Mouse (Mus musculus): ENCODE measurements at regions not wholly inside any gene's neighbourhood (a gene's known extent, or its start where the extent isn't known, plus 50 kb on each side); places are given as distances from the start of the nearest gene placed in this dataset.
A peak's percentile ranks its signal among the peaks of the same experiment; 100 is the strongest.
"Not testable (repeated sequence)": the region's sequence is repeated elsewhere in the genome, so short reads cannot be mapped to it uniquely, and the experiment has no call there.

DNA sequence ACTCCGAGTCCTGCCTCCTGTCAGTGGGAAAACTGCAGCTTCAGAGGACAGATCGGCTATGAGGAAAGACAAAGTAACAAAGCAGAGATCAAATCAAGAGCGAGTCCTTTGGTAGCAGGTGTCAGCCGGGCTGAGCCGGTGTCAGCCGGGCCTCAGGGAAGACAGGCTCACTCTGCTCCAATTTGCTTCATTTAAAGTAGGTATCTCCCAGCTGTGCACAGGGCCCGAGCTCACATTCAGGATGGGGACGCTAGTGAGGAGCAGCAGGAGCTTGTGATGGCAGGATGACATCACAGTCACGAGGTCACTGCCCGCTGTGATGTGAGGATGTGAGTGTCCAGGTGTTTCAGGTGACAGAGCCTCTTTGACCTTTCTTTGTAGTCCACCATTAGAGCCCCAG is 137.8 kb upstream of the Sfswap start:
- 84% methylated on average over 10 of the region's 10 CpGs for WGBS
- no peak for ATAC-seq (ENCODE audit: insufficient number of reproducible peaks, low FRiP score, low TSS enrichment, low read depth)
- no peak for DNase-seq (ENCODE audit: low spot score)
- Histone ChIP-seq H3K27me3 (ENCODE audit: control insufficient read depth, insufficient read depth, low read length) (no peaks in the 10 kb centered on the region), H3K4me2 (ENCODE audit: low read depth, severe bottlenecking) (no peak overlapping the region), H3K9me3 (ENCODE audit: control insufficient read depth, low read length) (no peaks in the 10 kb centered on the region), H3K4me3 (ENCODE audit: low read depth, low read length) (no peak overlapping the region), H3K27ac (replicated peaks; ENCODE audit: low read depth, low read length) (no peak overlapping the region), H3K9ac (ENCODE audit: low read length) (no peak overlapping the region), H3K36me3 (ENCODE audit: control insufficient read depth, insufficient read depth, low read length) (no peaks in the 10 kb centered on the region), H3K4me1 (ENCODE audit: control insufficient read depth, insufficient read depth, low read length) (no peaks in the 10 kb centered on the region)

DNA sequence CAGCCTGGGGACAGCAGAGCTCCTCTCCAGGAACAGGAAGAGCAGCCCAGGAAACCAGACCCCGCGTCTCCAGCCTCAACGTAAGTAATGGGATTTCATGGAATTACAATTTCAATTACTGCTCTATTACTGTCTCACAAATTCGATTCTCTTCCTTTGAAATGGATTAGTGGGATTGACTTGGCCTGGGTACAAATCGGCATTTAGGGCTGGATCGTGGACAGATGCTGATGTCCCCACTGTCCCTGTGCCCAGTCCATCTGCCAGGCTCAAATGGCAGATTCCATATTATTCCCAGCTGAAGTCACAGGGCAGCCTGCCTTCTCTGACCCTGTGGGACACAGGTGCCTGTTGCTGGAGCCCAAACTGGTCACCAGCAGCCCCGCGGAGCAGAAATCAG is 136.0 kb upstream of the Sfswap start:
- Histone ChIP-seq H3K4me1 (ENCODE audit: control insufficient read depth, insufficient read depth, low read length) (no peaks in the 10 kb centered on the region), H3K4me2 (ENCODE audit: low read depth, severe bottlenecking) (no peak overlapping the region), H3K4me3 (ENCODE audit: low read depth, low read length) (no peak overlapping the region), H3K27ac (replicated peaks; ENCODE audit: low read depth, low read length) (no peak overlapping the region), H3K36me3 (ENCODE audit: control insufficient read depth, insufficient read depth, low read length) (no peaks in the 10 kb centered on the region), H3K27me3 (ENCODE audit: control insufficient read depth, insufficient read depth, low read length) (no peaks in the 10 kb centered on the region), H3K9me3 (ENCODE audit: control insufficient read depth, low read length) (no peaks in the 10 kb centered on the region), H3K9ac (ENCODE audit: low read length) (no peak overlapping the region)
- 76% methylated on average over 8 of the region's 8 CpGs for WGBS
- ATAC-seq (ENCODE audit: insufficient number of reproducible peaks, low FRiP score, low TSS enrichment, low read depth) (no peak), DNase-seq (ENCODE audit: low spot score) (no peak)

DNA sequence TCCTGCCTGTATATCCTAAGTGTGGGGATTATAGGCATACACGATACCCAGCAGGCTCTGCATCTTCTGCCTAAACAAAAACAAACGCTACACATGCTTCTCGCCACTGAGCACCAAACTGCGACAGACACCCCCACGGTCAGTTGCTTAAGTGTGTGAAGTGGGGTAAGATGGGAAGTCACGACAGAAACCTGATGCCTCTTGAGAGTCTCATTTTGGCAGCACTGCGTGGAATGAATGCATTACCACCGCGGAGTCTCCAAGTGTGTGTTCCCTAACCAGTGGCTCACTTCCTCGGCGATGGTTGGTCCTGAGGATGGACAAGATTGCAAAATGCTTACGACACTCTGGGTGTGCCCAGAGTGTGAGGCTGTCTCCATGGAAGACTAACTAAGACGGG is 133.8 kb upstream of the Sfswap start:
- H3K4me1 ChIP-seq (ENCODE audit: control insufficient read depth, insufficient read depth, low read length) = no peaks in the 10 kb centered on the region
- 83% methylated on average over 13 of the region's 13 CpGs for WGBS
- H3K4me2 ChIP-seq (ENCODE audit: low read depth, severe bottlenecking) = no peak overlapping the region
- ATAC-seq (ENCODE audit: insufficient number of reproducible peaks, low FRiP score, low TSS enrichment, low read depth) = no peak
- H3K27ac ChIP-seq (replicated peaks; ENCODE audit: low read depth, low read length) = no peak overlapping the region
- H3K9me3 ChIP-seq (ENCODE audit: control insufficient read depth, low read length) = no peaks in the 10 kb centered on the region
- no peaks in the 10 kb centered on the region for H3K27me3 ChIP-seq (ENCODE audit: control insufficient read depth, insufficient read depth, low read length)
- H3K36me3 ChIP-seq (ENCODE audit: control insufficient read depth, insufficient read depth, low read length) = no peaks in the 10 kb centered on the region
- no peak for DNase-seq (ENCODE audit: low spot score)
- no peak overlapping the region for H3K4me3 ChIP-seq (ENCODE audit: low read depth, low read length)
- H3K9ac ChIP-seq (ENCODE audit: low read length) = no peak overlapping the region

DNA sequence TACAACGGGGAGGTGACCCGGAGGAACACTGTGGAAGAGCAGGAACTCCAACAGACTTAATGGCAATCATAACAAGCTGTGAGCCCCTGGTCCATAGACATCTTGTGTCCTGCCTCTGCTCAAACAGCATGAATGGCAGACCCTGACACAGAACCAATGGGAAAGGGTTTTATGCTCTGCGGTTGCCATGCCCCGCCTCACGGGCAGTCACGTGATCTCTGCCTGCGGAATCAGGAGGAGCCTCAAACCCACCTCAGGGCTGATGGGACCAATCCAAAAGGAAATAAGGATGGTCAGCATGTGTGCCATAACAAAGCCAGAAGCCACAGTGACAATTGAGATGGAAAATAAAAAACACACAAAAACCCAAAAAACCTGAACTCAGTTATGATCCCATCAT is 120.2 kb upstream of the Sfswap start:
- no peak overlapping the region for H3K27ac ChIP-seq (replicated peaks; ENCODE audit: low read depth, low read length)
- H3K4me1 ChIP-seq (ENCODE audit: control insufficient read depth, insufficient read depth, low read length) = no peaks in the 10 kb centered on the region
- 89% methylated on average over 7 of the region's 7 CpGs for WGBS
- H3K36me3 ChIP-seq (ENCODE audit: control insufficient read depth, insufficient read depth, low read length) = no peaks in the 10 kb centered on the region
- ATAC-seq (ENCODE audit: insufficient number of reproducible peaks, low FRiP score, low TSS enrichment, low read depth) (no peak), DNase-seq (ENCODE audit: low spot score) (no peak)
- no peaks in the 10 kb centered on the region for H3K27me3 ChIP-seq (ENCODE audit: control insufficient read depth, insufficient read depth, low read length)
- no peak overlapping the region for H3K4me2 ChIP-seq (ENCODE audit: low read depth, severe bottlenecking)
- H3K4me3 ChIP-seq (ENCODE audit: low read depth, low read length) = no peak overlapping the region
- no peak overlapping the region for H3K9ac ChIP-seq (ENCODE audit: low read length)
- no peaks in the 10 kb centered on the region for H3K9me3 ChIP-seq (ENCODE audit: control insufficient read depth, low read length)

DNA sequence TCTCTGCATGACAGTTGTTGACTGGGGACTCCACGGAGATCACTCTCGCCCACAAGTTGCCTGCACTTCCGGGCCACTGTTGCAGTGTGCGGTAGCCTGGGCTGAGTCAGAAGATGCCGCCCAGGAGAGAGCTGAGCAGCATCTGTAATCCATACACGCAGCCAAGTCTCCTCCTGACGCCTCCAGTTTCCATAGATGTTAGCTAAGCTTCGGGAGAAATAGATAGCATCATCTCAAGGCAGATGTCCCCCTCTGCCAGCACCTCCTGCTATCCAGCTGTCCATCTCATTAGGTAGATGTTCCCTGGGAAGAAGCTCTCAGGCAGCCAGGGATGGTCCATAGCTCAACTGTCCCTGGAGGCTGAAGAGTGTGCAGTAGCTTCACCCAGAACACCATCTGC is 116.0 kb upstream of the Sfswap start:
- no peaks in the 10 kb centered on the region for H3K9me3 ChIP-seq (ENCODE audit: control insufficient read depth, low read length)
- H3K4me1 ChIP-seq (ENCODE audit: control insufficient read depth, insufficient read depth, low read length) = peaks cover 2% of the 10 kb centered on the region; the same call in 1 of the 2 replicates
- no peak overlapping the region for H3K27ac ChIP-seq (replicated peaks; ENCODE audit: low read depth, low read length)
- ATAC-seq (ENCODE audit: insufficient number of reproducible peaks, low FRiP score, low TSS enrichment, low read depth) (no peak), DNase-seq (ENCODE audit: low spot score) (no peak)
- no peaks in the 10 kb centered on the region for H3K36me3 ChIP-seq (ENCODE audit: control insufficient read depth, insufficient read depth, low read length)
- WGBS = 94% methylated on average over 8 of the region's 8 CpGs
- H3K27me3 ChIP-seq (ENCODE audit: control insufficient read depth, insufficient read depth, low read length) = no peaks in the 10 kb centered on the region
- H3K4me3 ChIP-seq (ENCODE audit: low read depth, low read length) = no peak overlapping the region
- H3K4me2 ChIP-seq (ENCODE audit: low read depth, severe bottlenecking) = no peak overlapping the region
- no peak overlapping the region for H3K9ac ChIP-seq (ENCODE audit: low read length)

DNA sequence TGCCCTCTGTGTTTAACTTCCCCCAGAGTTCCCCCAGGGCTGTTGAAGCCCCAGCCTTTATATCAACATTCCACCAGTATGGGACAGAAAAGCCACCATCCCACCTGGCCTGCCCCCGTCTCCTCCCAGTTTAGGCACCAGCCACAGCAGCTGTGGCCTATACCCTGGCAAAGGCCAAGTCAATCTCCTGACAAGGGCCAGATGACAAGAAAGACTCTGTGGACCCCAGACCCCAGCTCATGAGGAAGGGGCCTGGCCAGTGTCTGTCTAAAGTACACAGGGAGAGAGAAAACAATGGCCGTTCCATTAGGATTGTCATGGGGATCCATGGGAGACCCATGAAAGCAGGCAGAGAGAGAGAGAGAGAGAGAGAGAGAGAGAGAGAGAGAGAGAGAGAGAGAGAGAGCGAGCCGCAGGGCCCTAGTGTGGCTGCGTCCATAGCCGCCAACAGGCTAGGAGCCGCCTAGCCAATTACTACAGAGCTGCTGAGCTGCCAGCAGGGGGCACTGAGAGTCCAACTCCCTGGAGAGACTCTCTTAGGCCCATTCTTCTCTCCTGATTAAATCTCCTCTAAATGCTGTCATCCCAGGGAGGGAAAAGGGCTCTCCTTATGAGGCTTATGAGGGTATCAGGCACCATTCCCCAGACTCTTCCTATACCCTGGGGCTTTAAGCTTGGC is 114.9 kb upstream of the Sfswap start:
- H3K4me2 ChIP-seq (ENCODE audit: low read depth, severe bottlenecking); H3K4me1 ChIP-seq (ENCODE audit: control insufficient read depth, insufficient read depth, low read length); H3K27me3 ChIP-seq (ENCODE audit: control insufficient read depth, insufficient read depth, low read length); H3K27ac ChIP-seq (replicated peaks; ENCODE audit: low read depth, low read length); H3K9me3 ChIP-seq (ENCODE audit: control insufficient read depth, low read length); H3K36me3 ChIP-seq (ENCODE audit: control insufficient read depth, insufficient read depth, low read length); H3K9ac ChIP-seq (ENCODE audit: low read length); DNase-seq (ENCODE audit: low spot score); H3K4me3 ChIP-seq (ENCODE audit: low read depth, low read length): not testable (repeated sequence)
- ATAC-seq (ENCODE audit: insufficient number of reproducible peaks, low FRiP score, low TSS enrichment, low read depth) = peak; percentile 79
- WGBS = 75% methylated on average over 2 of the region's 7 CpGs

DNA sequence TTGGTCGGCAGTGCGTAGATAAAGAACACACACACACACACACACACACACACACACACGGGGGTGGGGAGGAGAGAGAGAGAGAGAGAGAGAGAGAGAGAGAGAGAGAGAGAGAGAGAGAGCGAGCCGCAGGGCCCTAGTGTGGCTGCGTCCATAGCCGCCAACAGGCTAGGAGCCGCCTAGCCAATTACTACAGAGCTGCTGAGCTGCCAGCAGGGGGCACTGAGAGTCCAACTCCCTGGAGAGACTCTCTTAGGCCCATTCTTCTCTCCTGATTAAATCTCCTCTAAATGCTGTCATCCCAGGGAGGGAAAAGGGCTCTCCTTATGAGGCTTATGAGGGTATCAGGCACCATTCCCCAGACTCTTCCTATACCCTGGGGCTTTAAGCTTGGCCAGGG is 114.3 kb upstream of the Sfswap start:
- H3K27me3 ChIP-seq (ENCODE audit: control insufficient read depth, insufficient read depth, low read length); DNase-seq (ENCODE audit: low spot score); H3K4me3 ChIP-seq (ENCODE audit: low read depth, low read length); H3K36me3 ChIP-seq (ENCODE audit: control insufficient read depth, insufficient read depth, low read length); H3K9ac ChIP-seq (ENCODE audit: low read length); H3K9me3 ChIP-seq (ENCODE audit: control insufficient read depth, low read length); H3K4me2 ChIP-seq (ENCODE audit: low read depth, severe bottlenecking); H3K27ac ChIP-seq (replicated peaks; ENCODE audit: low read depth, low read length); H3K4me1 ChIP-seq (ENCODE audit: control insufficient read depth, insufficient read depth, low read length): not testable (repeated sequence)
- WGBS = no CpG with 5 or more reads among the region's 8 CpGs
- ATAC-seq (ENCODE audit: insufficient number of reproducible peaks, low FRiP score, low TSS enrichment, low read depth) = peak; percentile 79

DNA sequence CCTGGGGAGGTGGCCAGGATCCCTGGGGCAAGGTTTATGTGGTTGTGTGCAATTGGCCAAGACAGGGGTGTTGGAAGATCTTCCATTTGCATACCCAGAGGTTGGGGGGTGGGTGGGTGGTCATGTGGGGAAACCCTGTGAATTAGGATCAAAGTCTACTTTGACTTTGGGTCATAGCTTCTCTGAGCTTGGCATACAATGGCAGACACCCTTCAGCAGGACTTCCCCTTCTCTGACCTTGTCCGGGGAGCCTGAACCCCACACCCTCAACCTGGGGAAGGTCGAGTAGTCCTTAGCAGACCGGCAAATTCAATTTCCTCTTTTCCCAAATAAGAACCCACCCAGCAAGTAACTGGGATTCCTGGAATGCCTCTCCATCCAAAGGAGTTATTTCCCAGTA is 113.7 kb upstream of the Sfswap start:
- H3K9me3 ChIP-seq (ENCODE audit: control insufficient read depth, low read length) = no peaks in the 10 kb centered on the region
- 73% methylated on average over 3 of the region's 3 CpGs for WGBS
- ATAC-seq (ENCODE audit: insufficient number of reproducible peaks, low FRiP score, low TSS enrichment, low read depth) (no peak), DNase-seq (ENCODE audit: low spot score) (no peak)
- peaks cover 2% of the 10 kb centered on the region; the same call in 1 of the 2 replicates for H3K4me1 ChIP-seq (ENCODE audit: control insufficient read depth, insufficient read depth, low read length)
- H3K4me2 ChIP-seq (ENCODE audit: low read depth, severe bottlenecking) = no peak overlapping the region
- no peak overlapping the region for H3K27ac ChIP-seq (replicated peaks; ENCODE audit: low read depth, low read length)
- H3K9ac ChIP-seq (ENCODE audit: low read length) = no peak overlapping the region
- no peaks in the 10 kb centered on the region for H3K27me3 ChIP-seq (ENCODE audit: control insufficient read depth, insufficient read depth, low read length)
- no peak overlapping the region for H3K4me3 ChIP-seq (ENCODE audit: low read depth, low read length)
- no peaks in the 10 kb centered on the region for H3K36me3 ChIP-seq (ENCODE audit: control insufficient read depth, insufficient read depth, low read length)

DNA sequence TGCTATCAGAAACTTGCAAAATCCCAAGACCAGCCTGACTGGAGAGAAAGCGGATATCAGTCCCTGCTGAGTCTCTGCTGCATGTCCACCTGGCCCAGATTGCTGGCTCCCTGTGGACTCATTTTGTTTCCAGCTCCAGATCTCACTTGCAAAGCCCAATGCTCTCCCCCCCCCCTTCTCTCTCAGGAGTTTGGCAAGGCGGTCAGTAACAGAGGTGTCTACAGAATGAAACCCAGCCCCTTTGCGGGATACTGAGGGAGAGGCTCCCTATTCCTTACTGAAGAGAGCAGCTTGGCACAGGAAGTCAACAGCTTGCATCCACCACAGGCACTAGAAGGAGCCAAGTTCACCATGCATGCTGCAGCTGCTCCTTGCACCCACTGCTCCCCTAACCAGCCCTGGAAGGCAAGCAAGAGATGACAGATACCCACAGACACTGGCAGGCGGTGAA is 110.1 kb upstream of the Sfswap start:
- no peak overlapping the region for H3K27ac ChIP-seq (replicated peaks; ENCODE audit: low read depth, low read length)
- no peak overlapping the region for H3K9ac ChIP-seq (ENCODE audit: low read length)
- no peak overlapping the region for H3K4me2 ChIP-seq (ENCODE audit: low read depth, severe bottlenecking)
- DNase-seq (ENCODE audit: low spot score) (no peak), ATAC-seq (ENCODE audit: insufficient number of reproducible peaks, low FRiP score, low TSS enrichment, low read depth) (no peak)
- peaks cover 2% of the 10 kb centered on the region; the same call in 1 of the 2 replicates for H3K4me1 ChIP-seq (ENCODE audit: control insufficient read depth, insufficient read depth, low read length)
- H3K9me3 ChIP-seq (ENCODE audit: control insufficient read depth, low read length) = no peaks in the 10 kb centered on the region
- no peaks in the 10 kb centered on the region for H3K27me3 ChIP-seq (ENCODE audit: control insufficient read depth, insufficient read depth, low read length)
- H3K36me3 ChIP-seq (ENCODE audit: control insufficient read depth, insufficient read depth, low read length) = no peaks in the 10 kb centered on the region
- WGBS = 63% methylated on average over 4 of the region's 4 CpGs
- H3K4me3 ChIP-seq (ENCODE audit: low read depth, low read length) = no peak overlapping the region

Data from limb, embryonic 11.5 days (tissue).